Comparison of ENCODE assay signal across 14 mouse cellular contexts in the genomic region with DNA sequence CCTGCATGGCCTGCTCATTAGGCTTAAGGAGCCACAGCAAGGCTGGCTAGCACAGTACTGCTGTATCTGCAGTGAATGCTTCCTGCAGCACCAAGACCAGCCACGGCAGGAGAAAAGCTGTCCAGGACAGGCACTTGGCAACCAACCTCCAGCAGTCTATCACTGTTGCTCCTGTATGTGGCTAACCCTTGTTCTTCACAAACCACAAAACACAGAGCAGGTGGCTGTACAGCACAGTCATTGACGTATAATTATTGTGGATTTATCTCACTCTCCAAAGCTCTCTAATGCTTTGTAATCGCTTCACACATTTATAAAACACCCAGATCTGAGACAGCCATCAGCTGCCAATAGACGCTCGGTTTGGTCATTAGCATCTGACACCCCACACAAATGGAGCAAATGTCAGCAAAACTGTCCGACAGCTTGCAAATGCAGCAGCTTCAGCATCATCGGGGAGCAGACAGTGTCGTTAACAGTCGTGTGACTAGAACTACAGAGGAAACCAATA.
DNase-seq lines count a peak whose midpoint lies in the region; ATAC-seq lines count a peak whose summit lies in the region.
"Had no signal": no experiment of that assay in that cellular context is flagged by ENCODE, and none has a peak within 500 bp of the region (broad histone marks: within the 10 kb centered on the region; RNA-seq: fewer than 3 reads in every experiment).

No protein-coding gene starts in this region.

- H3K36me3 ChIP-seq in forebrain, embryonic 10.5 days (replicated peaks): no peaks in the 10 kb centered on the region
- H3K36me3 ChIP-seq in forebrain, embryonic 16.5 days (ENCODE audit: control insufficient read depth, insufficient read depth): no peaks in the 10 kb centered on the region
- H3K36me3 ChIP-seq: limb, embryonic 12.5 days had no signal

- 85% methylated on average over 9 of the region's 9 CpGs for WGBS in forebrain, embryonic 10.5 days
- WGBS in forebrain, embryonic 16.5 days: 15% methylated on average over 9 of the region's 9 CpGs

- peak; percentile 19 for DNase-seq in layer of hippocampus, adult 11-12 months (ENCODE audit: low spot score)
- DNase-seq in layer of hippocampus, adult 9-10 months (ENCODE audit: low spot score): no peak
- DNase-seq in forebrain, embryonic 10.5 days (ENCODE audit: extremely low spot score, low spot score): no peak
- DNase-seq in yolk sac, embryonic 10.5 days (ENCODE audit: low spot score): no peak
- DNase-seq in lung, adult 18-20 months: no peak
- DNase-seq: adrenal gland, postnatal 10 days; kidney, postnatal 14 days; lung, embryonic 14.5 days had no signal

- H3K9ac ChIP-seq in forebrain, embryonic 16.5 days (replicated peaks; ENCODE audit: low read depth, low read length): no peak overlapping the region
- H3K9ac ChIP-seq: limb, embryonic 12.5 days; lung, embryonic 14.5 days had no signal

- H3K27me3 ChIP-seq in forebrain, embryonic 10.5 days (ENCODE audit: poor library complexity, severe bottlenecking): no peaks in the 10 kb centered on the region
- no peaks in the 10 kb centered on the region for H3K27me3 ChIP-seq in forebrain, embryonic 16.5 days (replicated peaks; ENCODE audit: control insufficient read depth, insufficient read depth, low read length)
- H3K27me3 ChIP-seq: limb, embryonic 12.5 days; megakaryocyte, embryonic 14.5 days had no signal

- ATAC-seq in forebrain, embryonic 16.5 days: peak; percentile 94
- ATAC-seq in megakaryocyte progenitor cell, adult 5-6 weeks (replicated peaks; ENCODE audit: poor library complexity): peak; percentile 44
- ATAC-seq: inflammation-experienced regulatory T-cells, adult 6 months had no signal

- no peaks in the 10 kb centered on the region for H3K4me1 ChIP-seq in forebrain, embryonic 10.5 days
- H3K4me1 ChIP-seq in forebrain, embryonic 16.5 days (replicated peaks; ENCODE audit: control insufficient read depth, insufficient read depth, low read length): peaks cover 6% of the 10 kb centered on the region
- H3K4me1 ChIP-seq: limb, embryonic 12.5 days had no signal

- H3K4me2 ChIP-seq in forebrain, embryonic 16.5 days (ENCODE audit: low read length): no peak overlapping the region
- H3K4me2 ChIP-seq: heart, embryonic 11.5 days; limb, embryonic 12.5 days; lung, embryonic 14.5 days had no signal

- H3K9me3 ChIP-seq in forebrain, embryonic 10.5 days: no peaks in the 10 kb centered on the region
- no peaks in the 10 kb centered on the region for H3K9me3 ChIP-seq in forebrain, embryonic 16.5 days (ENCODE audit: control insufficient read depth, low read length)
- H3K9me3 ChIP-seq: limb, embryonic 12.5 days had no signal

- H3K4me3 ChIP-seq in forebrain, embryonic 10.5 days: no peak overlapping the region
- H3K4me3 ChIP-seq in forebrain, embryonic 16.5 days (replicated peaks; ENCODE audit: low read length): no peak overlapping the region
- H3K4me3 ChIP-seq: limb, embryonic 12.5 days; megakaryocyte, embryonic 14.5 days had no signal

- 0 out of 2 replicates have a peak overlapping the region, but pooled peaks have one; percentile 46 for H3K27ac ChIP-seq in forebrain, embryonic 10.5 days
- peak overlapping the region; percentile 73 for H3K27ac ChIP-seq in forebrain, embryonic 16.5 days (ENCODE audit: low read length)
- H3K27ac ChIP-seq: limb, embryonic 12.5 days had no signal
